Mouse (Mus musculus): ENCODE data around the gene Eppin.
A peak's percentile ranks its signal among the peaks of the same experiment; 100 is the strongest.
"Not testable (repeated sequence)": the region's sequence is repeated elsewhere in the genome, so short reads cannot be mapped to it uniquely, and the experiment has no call there.

Eppin gene

DNA sequence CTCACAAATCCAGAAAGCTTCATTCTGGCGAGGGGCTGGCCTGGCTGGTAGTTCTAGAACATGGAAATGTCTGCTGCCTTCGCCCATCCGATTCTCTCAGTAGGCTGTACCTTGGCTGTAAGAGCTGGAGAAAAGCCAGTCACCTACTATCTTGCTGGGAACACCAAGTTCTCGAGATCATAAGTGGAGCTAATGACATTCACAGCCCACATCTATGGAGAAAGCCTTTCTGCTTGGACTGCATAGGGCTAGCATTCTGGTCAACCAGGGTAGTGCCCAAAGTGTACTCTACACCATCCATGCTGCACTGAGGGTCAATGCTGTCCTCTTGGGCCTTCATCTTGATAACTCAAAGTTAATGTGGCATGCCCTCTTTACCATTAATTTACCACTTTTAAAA is at the start of gene Eppin:
TSS of gene Eppin (minus strand) at position 101 of the 400 bp plus-strand sequence.
- no peak for DNase-seq (ENCODE audit: low spot score)

DNA sequence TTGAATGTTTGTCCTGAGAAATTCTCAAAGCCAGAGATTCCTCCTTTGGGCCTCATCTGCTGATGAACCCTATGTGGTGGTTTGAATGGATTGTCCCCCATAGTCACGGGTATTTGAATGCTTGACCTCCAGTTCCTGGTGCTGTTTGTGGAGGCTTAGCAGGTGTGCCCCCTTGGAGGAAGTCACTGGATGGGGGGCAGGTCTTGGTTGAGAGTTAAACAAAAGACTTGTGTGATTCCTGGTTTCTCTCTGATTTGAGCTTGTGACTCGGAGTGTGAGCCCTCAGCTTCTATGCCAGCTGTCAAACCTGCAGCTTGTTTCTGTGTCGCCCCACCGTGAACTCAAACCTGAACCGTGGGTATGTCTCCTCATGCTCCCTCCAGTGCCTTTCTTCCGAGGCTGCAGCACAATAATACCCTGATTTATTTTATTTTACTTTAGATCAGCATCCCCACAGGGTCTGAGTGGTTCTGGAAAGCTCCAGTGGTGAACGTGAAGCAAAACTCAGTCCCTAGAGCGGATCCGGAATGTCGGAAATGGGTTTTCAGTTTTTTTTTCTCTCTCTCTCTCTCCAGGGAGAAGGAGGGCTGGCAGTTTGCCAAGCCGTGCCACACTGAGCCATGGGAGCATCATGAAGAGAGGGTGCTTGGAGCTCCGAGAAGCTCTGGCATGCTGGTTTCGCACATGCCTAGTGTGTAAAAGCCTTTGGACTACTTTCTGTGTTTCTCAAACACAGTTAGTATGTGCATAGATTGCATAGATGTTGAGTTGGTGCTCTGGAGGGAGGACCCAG is 48.7 kb upstream of the Eppin start:
- no peak for DNase-seq (ENCODE audit: low spot score)

DNA sequence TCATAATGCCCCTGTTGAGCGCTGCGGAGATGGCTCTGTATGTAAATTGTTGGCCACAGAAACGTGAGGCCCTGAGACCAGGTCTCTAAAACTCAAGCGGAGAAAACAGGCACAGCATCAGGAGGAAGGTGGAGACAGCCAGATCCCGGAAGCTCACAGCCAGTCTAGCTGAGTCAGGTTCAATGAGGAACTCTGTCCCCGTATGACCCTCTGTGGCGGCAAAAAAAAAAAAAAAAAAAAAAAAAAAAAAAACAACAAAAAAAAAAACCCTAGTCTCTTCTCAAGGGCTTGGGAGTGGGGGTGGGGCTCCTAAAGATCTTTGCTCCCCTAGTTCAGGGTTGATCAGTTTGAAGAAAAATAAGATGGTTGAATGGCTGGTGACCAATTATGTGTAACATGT is 47.7 kb upstream of the Eppin start:
- no peak for DNase-seq (ENCODE audit: low spot score)

DNA sequence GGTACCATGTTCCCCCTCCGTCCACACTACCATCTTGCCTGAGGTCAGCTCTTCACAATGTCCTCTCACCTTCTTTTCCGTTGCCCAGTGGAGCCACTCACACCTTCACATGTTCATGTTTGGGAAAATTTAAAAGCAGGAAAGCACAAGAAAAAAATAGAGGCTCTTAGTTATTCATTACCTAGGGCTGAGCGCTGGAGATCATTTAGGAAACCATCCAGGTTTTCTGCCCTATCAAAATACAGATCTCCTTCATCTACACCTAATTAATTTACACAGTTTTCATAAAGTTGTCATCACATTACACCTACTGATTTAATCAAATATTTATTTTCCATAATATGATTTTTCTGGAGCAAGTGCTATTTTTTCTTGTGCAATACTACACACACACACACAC is 45.3 kb upstream of the Eppin start, which contains the start of gene Wfdc16:
TSS of gene Wfdc16 (minus strand) at position 101 of the 400 bp plus-strand sequence.
- DNase-seq (ENCODE audit: low spot score) = no peak

DNA sequence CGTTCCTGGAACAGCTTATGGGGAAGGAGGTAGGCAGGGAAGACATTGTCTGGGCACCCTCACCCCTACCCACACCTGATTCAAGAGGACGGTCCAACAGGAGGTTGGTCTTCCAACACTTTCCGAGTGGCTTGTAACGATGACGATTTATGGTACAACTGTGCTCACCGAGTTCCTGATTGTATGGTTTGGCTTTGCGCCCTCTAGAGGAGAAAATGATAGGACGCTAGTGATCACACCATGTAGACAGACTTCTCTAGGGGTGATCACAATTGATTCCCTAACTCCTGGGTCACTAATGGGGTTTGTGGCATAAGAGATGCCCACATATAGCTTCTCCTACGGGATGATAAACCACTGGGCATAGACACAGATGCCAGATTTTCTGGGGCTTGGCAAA is 41.9 kb upstream of the Eppin start:
- DNase-seq (ENCODE audit: low spot score) = no peak

DNA sequence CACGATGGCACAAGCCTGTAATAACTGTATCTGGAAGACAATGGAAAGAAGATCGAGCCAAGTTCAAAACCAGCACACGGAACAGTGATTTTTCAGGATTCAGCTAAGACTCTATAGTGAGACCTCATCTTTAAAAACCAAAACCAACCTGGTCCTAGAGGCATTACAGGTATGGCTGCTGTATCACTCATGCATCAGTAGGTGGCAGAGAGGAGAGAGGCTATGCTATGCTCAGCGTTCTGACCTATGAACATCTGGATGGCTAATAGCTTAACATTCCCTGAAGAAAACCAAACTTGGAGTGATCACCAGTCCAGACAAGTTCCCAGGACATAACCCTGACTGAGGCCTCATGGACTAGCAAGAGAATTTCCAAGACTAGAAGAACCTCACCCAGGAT is 28.4 kb upstream of the Eppin start:
- DNase-seq (ENCODE audit: low spot score) = no peak

DNA sequence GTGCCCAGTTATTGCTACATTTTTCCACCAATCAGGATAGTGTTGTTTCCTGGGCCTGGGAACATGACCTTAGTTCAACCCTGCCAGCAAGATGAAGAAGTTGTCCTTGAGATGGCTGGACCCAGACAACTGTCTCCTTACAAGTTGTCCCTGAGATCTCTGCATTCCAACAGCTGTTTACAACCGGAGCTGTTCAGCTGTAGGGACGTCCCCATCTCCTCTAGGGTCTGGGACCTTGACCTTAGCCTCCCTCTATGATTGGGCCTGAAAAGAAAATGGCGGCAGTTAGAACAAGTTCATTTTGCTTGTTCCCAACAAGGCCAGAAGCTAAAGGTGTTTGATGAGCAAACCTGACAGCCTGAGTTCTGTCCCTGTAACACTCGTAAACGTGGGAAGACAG is 25.7 kb upstream of the Eppin start:
- DNase-seq (ENCODE audit: low spot score) = no peak

DNA sequence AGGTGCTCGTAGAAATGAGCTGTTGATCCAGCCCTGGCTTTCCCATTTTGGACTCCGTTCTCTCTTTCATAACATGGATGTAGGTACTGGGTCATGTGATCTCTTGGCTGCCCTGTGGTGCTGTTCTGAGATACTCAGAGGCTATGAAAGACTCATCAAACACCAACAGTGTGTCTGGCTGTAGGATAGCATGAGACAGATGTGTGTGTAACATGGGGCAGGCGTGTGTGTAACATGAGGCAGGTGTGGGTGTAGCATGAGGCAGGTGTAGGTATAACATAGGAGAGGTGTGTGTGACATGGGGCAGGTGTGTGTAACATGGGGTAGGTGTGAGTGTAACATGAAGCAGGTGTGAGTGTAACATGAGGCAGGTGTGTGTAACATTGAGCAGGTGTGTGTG is 22.0 kb upstream of the Eppin start:
- DNase-seq (ENCODE audit: low spot score) = no peak

DNA sequence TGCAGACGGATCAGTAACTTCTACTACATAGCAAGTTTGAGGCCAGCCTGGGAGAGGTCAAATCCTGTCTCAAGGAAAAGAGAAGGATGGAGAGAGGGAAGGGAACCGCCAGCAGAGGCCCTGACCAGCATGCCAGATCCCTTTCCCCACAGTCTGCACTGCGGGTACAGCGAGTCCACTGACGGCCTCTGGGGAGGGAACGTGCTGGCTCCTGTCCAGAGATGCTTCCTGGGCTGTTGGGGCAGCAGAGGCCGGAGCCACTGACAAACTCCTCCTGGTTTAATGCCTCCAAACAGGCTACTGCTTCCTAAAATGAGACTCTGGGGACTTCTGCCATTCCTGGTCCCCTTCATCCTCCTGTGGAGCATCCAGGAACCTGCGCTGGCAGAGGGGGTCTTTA is 20.1 kb upstream of the Eppin start, which contains the start of the genes Wfdc6b and Wfdc8:
TSS of gene Wfdc6b (plus strand) at position 52 of the 400 bp plus-strand sequence.
TSS of gene Wfdc8 (minus strand) at position 156 of the 400 bp plus-strand sequence.
- peak; percentile 65 for DNase-seq (ENCODE audit: low spot score)

DNA sequence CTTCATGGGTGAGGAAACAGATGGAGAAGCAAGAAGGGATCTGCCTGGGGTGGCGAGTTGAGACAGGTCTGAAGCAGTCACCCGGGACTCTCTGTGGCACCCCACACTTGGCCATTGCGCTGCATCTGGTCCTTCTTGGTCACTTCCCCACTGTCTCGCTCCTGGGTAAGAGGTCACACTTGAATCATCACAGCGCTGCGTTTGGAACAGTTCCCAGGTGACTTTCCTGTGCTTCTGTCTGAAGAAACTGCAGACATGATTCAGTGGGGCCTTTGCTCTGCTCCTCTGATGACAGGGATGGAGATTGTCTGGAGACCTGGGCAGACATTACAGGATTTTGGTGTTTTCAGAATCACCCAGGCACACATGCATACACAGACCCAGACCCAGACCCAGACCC is 15.4 kb upstream of the Eppin start:
- DNase-seq (ENCODE audit: low spot score) = no peak

DNA sequence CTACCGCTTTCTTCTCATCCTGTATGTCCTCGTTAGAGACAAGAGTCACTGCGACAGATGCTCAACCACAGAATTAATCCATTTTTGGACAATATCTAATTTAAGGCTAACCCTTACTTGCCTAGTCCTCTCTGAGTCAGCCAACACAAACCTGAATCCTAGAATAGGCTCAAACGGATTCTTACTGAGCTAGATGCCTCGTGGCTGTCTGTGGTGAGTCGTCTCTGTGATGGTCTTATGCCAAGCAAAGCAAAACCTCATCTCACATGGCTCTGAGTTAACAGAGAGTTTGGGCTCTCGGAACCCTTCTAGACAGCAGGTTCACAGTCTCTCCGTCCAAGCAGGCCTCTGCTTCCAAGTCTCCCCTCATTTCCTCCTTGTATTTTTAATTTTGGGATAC is 11.0 kb upstream of the Eppin start:
- DNase-seq (ENCODE audit: low spot score) = no peak

DNA sequence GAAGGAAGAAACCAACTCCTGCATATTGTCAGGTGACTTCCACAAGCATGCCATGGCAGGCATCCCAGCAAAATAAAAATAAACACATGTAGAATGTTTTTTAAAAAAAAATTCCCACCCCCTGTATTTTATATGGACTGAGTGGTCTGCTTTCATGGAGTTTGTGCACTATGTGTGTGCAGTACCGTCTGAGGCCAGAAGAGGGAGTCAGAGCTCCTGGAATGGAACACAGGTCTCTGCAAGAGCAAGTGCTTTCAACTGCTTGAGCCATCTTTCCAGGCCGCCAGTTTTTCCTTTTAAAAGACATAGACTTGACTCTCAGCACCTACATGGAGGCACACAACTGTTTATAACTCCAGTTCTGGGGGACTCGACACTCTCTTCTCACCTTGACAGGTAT is 10.1 kb upstream of the Eppin start:
- no peak for DNase-seq (ENCODE audit: low spot score)

DNA sequence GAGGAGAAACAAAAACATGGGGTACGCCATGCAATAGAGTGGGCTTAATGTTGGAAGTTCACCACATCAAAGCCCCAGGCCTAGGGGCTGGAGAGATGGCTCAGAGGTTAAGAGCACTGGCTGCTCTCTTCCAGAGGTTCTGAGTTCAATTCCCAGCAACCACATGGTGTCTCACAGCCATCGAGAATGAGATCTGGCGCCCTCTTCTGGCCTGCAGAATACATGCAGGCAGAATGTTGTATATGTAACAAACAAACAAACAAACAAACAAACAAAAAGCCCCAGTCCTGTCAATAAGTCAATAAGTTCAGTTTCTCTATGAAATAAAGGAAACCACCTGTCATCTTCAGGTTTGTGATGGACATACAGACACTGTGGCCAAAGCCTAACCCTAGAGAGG is 6.8 kb upstream of the Eppin start:
- DNase-seq (ENCODE audit: low spot score) = no peak

DNA sequence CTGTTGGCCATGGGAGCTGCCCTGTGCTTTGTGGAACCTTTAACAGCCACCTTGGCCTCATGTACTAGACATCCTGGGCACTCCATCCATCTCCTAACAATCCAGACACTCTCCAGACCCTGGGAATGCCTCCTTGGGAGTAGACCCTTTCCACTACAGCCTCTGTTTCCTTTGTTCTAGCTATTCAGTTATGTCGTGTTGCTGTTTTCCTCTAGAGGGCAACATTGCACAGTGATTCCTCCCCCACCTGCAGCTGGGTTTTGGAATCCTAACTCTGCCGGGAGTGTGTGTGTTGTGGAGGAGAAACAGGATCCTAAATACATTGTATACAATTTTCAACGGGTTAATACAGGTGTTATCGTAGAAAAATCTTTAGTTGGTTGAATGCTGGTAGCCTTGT is 1.4 kb downstream of the Eppin start:
- no peak for DNase-seq (ENCODE audit: low spot score)

DNA sequence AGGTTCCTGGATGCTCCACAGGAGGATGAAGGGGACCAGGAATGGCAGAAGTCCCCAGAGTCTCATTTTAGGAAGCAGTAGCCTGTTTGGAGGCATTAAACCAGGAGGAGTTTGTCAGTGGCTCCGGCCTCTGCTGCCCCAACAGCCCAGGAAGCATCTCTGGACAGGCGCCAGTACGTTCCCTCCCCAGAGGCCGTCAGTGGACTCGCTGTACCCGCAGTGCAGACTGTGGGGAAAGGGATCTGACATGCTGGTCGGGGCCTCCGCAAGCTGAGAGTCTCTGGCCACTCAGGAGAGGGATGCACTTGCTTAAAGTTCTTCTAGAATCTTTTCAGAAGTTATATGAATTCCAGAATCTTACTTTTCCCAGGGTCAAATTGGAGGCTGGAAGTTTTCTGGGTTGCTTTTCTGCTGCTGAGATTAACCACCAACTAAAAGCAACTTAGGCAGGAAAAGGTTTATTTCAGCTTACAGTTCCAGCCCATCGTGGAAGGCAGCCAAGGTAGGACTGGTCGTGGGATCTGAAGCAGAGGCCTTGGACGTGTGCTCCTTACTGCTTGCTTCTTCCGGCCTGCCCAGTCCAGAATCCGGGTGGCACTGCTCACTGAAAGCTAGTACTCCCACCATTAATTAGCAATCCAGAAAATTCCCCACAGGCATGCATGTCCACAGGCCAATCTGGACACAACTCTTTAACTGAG is 8.2 kb downstream of the Eppin start, which contains the start of gene Wfdc6a:
TSS of gene Wfdc6a (minus strand) at position 423 of the 701 bp plus-strand sequence.
- not testable (repeated sequence) for DNase-seq (ENCODE audit: low spot score)

DNA sequence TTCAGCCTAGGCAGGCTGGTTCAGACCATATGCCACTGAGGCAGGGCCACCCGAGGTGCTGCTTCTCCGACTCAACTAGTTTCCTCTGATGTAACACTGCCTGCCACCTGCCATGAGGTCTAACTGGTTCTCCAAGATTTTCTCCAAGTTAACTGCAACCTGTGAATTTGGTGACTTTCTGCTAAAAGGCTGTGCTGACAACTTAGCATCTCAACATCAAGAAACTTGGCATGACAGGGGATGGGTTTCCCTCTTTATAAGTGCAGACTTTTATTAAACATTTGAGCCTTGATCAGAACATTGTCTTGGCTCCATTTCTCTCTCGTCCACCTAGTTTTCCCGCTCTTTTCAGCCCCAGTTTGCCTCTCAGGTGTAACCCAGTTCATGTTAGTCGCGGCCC is 20.0 kb downstream of the Eppin start, which contains the start of gene Spint3:
TSS of gene Spint3 (minus strand) at position 101 of the 400 bp plus-strand sequence.
- DNase-seq (ENCODE audit: low spot score) = not testable (repeated sequence)

DNA sequence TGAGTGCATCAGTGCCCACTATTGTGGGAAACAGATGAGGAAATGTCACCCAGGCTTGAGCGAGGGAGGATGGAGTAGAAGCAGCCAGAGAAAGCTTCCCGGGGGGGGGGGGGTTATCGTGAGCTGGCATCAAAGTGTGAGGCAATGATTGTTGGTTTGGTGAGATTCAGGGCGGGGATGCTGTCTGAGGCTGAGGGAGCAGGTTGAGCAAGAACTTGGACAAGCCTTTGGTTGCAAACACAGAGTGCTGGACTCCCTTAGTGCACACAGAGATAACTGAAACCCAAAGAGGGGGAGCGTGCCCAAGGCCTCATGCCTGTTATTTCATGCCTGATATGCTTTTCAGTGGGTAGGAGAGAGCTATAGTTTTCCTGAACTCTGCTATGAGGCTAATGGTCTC is 25.9 kb downstream of the Eppin start:
- DNase-seq (ENCODE audit: low spot score) = no peak

DNA sequence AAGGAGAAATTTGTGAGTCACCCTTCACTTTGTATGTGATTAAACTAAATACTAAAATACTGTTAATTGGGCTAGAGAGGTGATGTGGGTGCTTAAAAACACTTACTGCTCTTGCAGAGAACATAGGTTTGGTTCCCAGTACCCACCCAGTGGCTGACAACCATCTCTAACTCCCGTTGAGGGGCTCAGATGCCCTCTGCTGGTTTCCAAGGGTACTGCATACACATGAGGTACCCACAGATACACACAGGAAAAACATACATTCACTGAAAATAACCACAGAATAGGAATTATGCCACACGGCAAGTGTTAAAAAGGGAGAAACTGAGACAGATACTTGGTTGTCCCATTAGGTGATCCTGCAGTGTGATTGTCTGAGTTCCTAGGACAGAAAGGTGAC is 26.4 kb downstream of the Eppin start:
- DNase-seq (ENCODE audit: low spot score) = no peak

DNA sequence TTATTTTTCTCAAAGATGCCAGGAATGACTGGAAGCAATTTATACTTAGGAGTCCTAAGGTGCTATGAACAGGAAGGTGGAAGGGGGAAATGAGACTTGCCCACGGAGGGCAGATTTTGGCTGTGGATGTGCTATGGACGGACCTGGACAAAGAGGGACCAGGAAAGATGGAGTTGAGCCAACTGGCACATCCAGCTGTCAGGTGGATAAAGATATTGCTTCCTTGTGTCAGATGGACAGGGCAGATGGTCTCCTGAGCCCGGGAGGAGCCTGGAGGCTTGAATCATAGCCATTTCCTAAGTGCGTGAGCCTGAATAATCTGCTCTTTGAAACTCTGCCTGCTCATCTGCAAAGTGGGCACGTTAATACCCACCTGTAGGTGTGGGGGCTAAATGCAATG is 29.0 kb downstream of the Eppin start:
- no peak for DNase-seq (ENCODE audit: low spot score)

DNA sequence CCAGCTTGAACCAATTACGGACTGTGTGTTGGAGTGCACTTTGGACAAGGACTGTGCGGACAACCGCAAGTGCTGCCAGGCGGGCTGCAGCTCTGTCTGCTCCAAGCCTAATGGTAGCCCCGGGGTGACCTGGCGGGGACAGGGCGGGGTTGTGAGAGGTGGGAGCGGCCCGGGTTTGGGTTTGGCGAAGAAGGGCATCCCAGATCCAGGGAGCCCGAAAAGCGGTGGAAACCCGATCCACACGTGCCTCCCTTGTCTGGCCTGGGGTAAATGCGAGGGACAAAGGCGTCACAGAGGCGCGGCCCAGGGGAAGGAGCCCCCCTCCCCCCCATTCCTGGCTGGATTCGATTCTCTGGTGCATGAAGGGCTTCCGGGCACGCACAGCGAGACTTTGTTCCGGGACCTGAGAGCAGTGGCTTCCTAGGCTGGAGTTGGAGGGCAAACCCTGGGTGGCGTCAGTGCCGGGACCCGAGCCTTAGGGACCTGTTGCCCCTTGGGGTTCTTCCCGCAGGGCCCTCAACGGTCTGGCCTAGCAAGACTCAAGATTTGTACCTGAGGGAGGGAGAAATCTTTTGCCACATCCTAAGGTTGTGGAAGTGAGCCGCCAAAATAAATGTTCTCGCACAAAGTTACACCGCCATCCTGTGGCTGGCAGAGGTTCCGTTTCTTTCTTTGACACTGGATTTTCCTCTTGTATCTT is 29.9 kb downstream of the Eppin start:
- DNase-seq (ENCODE audit: low spot score) = no peak

DNA sequence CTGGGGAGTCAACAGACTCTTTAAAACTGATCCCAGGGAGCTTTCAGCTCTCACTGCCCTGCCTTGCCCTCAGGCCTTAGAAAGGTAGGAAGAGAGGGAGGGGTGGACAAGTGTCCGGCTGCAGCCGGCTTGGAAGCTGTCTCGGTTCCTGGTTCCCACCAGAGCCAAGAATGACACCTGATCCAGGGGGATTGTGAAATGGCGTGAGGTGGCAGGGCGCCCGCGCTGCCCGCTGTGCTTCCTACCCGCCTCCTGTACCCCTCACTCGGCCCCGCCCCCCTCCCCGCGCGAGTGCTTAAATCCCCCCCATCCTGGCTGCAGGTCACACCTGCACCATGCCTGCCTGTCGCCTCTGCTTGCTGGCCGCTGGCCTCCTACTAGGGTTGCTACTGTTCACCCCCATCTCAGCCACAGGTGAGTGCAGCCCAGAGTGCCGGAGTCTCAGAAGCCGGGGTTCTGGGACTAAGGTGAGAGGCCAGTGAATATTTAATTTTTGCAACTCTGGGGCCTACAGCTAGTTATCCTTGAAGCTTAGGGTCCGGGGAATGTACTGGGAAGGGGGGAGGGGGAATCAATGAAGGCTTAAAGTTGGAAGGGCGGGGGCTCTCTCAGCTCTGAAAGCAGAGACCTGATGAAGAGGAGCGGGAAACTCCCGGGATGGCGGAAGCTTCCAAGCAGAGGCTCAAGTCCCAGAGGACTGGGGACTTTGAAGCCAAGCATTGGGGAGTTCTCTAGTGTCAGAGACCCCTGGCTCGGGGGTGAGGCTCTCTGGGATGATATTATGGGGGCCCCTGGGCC is 30.8 kb downstream of the Eppin start, which contains the start of gene Wfdc2:
TSS of gene Wfdc2 (plus strand) at position 23 of the 798 bp plus-strand sequence.
- no peak for DNase-seq (ENCODE audit: low spot score)

DNA sequence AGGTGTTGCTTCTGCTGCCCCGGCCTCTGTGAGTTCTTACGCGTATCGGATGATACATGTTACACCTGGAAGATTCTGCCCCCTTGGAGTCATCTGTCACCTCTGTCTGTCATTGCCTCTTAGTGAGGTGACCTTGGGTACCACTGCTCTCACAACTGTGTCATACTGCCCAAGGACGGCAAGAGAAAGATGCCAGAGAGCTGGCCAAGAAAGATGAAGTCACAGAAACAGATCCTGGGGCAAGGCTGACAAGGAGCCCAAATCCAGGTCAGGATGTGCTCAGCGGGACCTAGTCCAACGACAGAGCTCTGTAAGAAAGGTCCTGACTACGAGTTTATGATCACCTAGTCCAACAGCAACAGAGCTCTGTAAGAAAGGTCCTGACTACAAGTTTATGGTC is 33.3 kb downstream of the Eppin start:
- DNase-seq (ENCODE audit: low spot score) = no peak

Measured in ovary, adult 18-20 months (tissue).